Mouse (Mus musculus) midbrain, embryonic 15.5 days (tissue): ENCODE data around the gene Gpr180. TPM values are rescaled to one million over a fixed set of nuclear protein-coding genes. Genes with fewer than 3 reads are reported as not detected.
"Not testable (repeated sequence)": the region's sequence is repeated elsewhere in the genome, so short reads cannot be mapped to it uniquely, and the experiment has no call there.

Source experiments
- ATAC-seq: fragments of 200-750 bp; cut with Nextera tagmentation; replicated peaks from 2 replicates; pipeline ENCODE4 v1.8.0; 2017; ENCODE audit warnings: moderate TSS enrichment
- H3K27ac ChIP-seq: fragments of 300-500 bp; sonication (generic); 2 replicates; pipeline ENCODE4 v1.5.1; 2015; ENCODE audit warnings: mild to moderate bottlenecking, inconsistent platforms
- H3K27me3 ChIP-seq: fragments of 300-500 bp; sonication (generic); replicated peaks from 2 replicates; pipeline ENCODE4 v1.6.1; 2015; ENCODE audit warnings: inconsistent platforms
- H3K36me3 ChIP-seq: fragments of 300-500 bp; sonication (generic); replicated peaks from 2 replicates; pipeline ENCODE4 v1.6.1; 2015; ENCODE audit warnings: inconsistent platforms
- H3K4me1 ChIP-seq: fragments of 300-500 bp; sonication (generic); 2 replicates; pipeline ENCODE4 v1.6.1; 2015; ENCODE audit warnings: inconsistent platforms
- H3K4me2 ChIP-seq: fragments of 300-500 bp; sonication (generic); 2 replicates; pipeline ENCODE4 v1.6.1; 2015; ENCODE audit warnings: inconsistent platforms, mild to moderate bottlenecking, moderate library complexity
- H3K4me3 ChIP-seq: fragments of 300-500 bp; sonication (generic); 2 replicates; pipeline ENCODE4 v1.5.1; 2015; ENCODE audit warnings: mild to moderate bottlenecking, inconsistent platforms
- H3K9ac ChIP-seq: fragments of 300-500 bp; sonication (generic); 2 replicates; pipeline ENCODE4 v1.6.1; 2015; ENCODE audit warnings: mild to moderate bottlenecking, inconsistent platforms
- H3K9me3 ChIP-seq: fragments of 300-500 bp; sonication (generic); 2 replicates; pipeline ENCODE4 v1.6.1; 2016; ENCODE audit warnings: inconsistent platforms
- WGBS: fragments of 180-500 bp; shearing (Covaris S2); methylation state at CpG from one replicate; pipeline ENCODE4 v1.1.7; 2015; ENCODE audit warnings: mixed read lengths; 5-methylcytosine and 5-hydroxymethylcytosine counted together
- polyA plus RNA-seq: library from polyadenylated mRNA; unstranded; fragments of >200 nt; fragmentation: Nextera tagmentation; extraction: Ambion mirVana; gene quantifications from 2 replicates; pipeline ENCODE4 v1.2.1, GENCODE M21; 2015

Gpr180 gene
- polyA plus RNA-seq = 43.8 and 44.0 TPM in 2 replicates

- H3K4me2 ChIP-seq = peak within 1 kb of the TSS; percentile 59
- H3K4me1 ChIP-seq = peaks cover 24% of the 10 kb centered on the region
- H3K9me3 ChIP-seq = no peaks in the 10 kb centered on the region
- no peaks in the 10 kb centered on the region for H3K36me3 ChIP-seq
- H3K4me3 ChIP-seq = peak within 1 kb of the TSS; percentile 86
- H3K9ac ChIP-seq = peak within 1 kb of the TSS; percentile 85
- H3K27ac ChIP-seq = peak within 1 kb of the TSS; percentile 82
- H3K27me3 ChIP-seq = 0 out of 2 replicates have a peak, but pooled peaks cover 3% of the 10 kb centered on the region
- peak; percentile 97 for ATAC-seq
- WGBS = under 1% methylated on average over 72 of the region's 77 CpGs
These were observed at the start of gene Gpr180 for GRCm38 (mm10) chr14:118136744-118137452. Gene Gpr180, plus strand, starts transcription at chr14:118137158.

GRCm38 (mm10) chr14:118088437-118089207 is 48.3 kb upstream of the Gpr180 start:
- WGBS = 6% methylated on average over 22 of the region's 22 CpGs
- peak overlapping the region; percentile 61 for H3K27ac ChIP-seq
- H3K27me3 ChIP-seq = no peaks in the 10 kb centered on the region

GRCm38 (mm10) chr14:118089215-118089805 is 47.6 kb upstream of the Gpr180 start:
- Histone ChIP-seq H3K9me3 (no peaks in the 10 kb centered on the region), H3K36me3 (no peaks in the 10 kb centered on the region), H3K9ac (peak overlapping the region; percentile 52), H3K4me2 (peak overlapping the region; percentile 69), H3K4me1 (peaks cover 8% of the 10 kb centered on the region), H3K4me3 (peak overlapping the region; percentile 61), H3K27me3 (no peaks in the 10 kb centered on the region), H3K27ac (peak overlapping the region; percentile 61)
- ATAC-seq = peak; percentile 77
- WGBS = under 1% methylated on average over 44 of the region's 44 CpGs

More at GRCm38 (mm10) chr14:118088437-118089207, 48.3 kb upstream of the Gpr180 start:
- peaks cover 8% of the 10 kb centered on the region for H3K4me1 ChIP-seq
- peak overlapping the region; percentile 61 for H3K4me3 ChIP-seq
- H3K9me3 ChIP-seq = no peaks in the 10 kb centered on the region
- ATAC-seq = peak; percentile 51
- H3K36me3 ChIP-seq = no peaks in the 10 kb centered on the region
- peak overlapping the region; percentile 52 for H3K9ac ChIP-seq
- H3K4me2 ChIP-seq = peak overlapping the region; percentile 69

GRCm38 (mm10) chr14:118089806-118090392 is 47.1 kb upstream of the Gpr180 start:
- WGBS = 0% methylated on average over 18 of the region's 18 CpGs
- ATAC-seq = peak; percentile 53

GRCm38 (mm10) chr14:118098265-118098664 is 38.7 kb upstream of the Gpr180 start:
- H3K9ac ChIP-seq = no peak overlapping the region
- no peak for ATAC-seq
- WGBS = 72% methylated on average over 2 of the region's 2 CpGs
- no peaks in the 10 kb centered on the region for H3K9me3 ChIP-seq
- H3K4me2 ChIP-seq = no peak overlapping the region
- H3K4me1 ChIP-seq = no peaks in the 10 kb centered on the region
- no peak overlapping the region for H3K4me3 ChIP-seq
- no peaks in the 10 kb centered on the region for H3K36me3 ChIP-seq
- no peaks in the 10 kb centered on the region for H3K27me3 ChIP-seq
- H3K27ac ChIP-seq = no peak overlapping the region

More at GRCm38 (mm10) chr14:118089806-118090392, 47.1 kb upstream of the Gpr180 start:
- H3K9ac ChIP-seq = peak overlapping the region; percentile 52
- no peaks in the 10 kb centered on the region for H3K36me3 ChIP-seq
- H3K27ac ChIP-seq = peak overlapping the region; percentile 59
- H3K4me2 ChIP-seq = peak overlapping the region; percentile 69
- no peaks in the 10 kb centered on the region for H3K27me3 ChIP-seq
- no peaks in the 10 kb centered on the region for H3K9me3 ChIP-seq
- peaks cover 8% of the 10 kb centered on the region for H3K4me1 ChIP-seq
- H3K4me3 ChIP-seq = peak overlapping the region; percentile 61

GRCm38 (mm10) chr14:118101227-118101990 is 35.5 kb upstream of the Gpr180 start:
- 85% methylated on average over 14 of the region's 14 CpGs for WGBS
- no peak for ATAC-seq
- no peak overlapping the region for H3K4me3 ChIP-seq
- no peak overlapping the region for H3K9ac ChIP-seq
- no peaks in the 10 kb centered on the region for H3K27me3 ChIP-seq
- H3K36me3 ChIP-seq = no peaks in the 10 kb centered on the region
- no peak overlapping the region for H3K4me2 ChIP-seq
- H3K9me3 ChIP-seq = no peaks in the 10 kb centered on the region
- no peak overlapping the region for H3K27ac ChIP-seq
- no peaks in the 10 kb centered on the region for H3K4me1 ChIP-seq

GRCm38 (mm10) chr14:118107479-118107878 is 29.5 kb upstream of the Gpr180 start:
- ATAC-seq, H3K9me3 ChIP-seq, H3K4me1 ChIP-seq, H3K27me3 ChIP-seq, H3K4me2 ChIP-seq, H3K27ac ChIP-seq, H3K9ac ChIP-seq, H3K4me3 ChIP-seq: not testable (repeated sequence)
- peaks cover 10% of the 10 kb centered on the region for H3K36me3 ChIP-seq
- 93% methylated on average over 2 of the region's 2 CpGs for WGBS

DNA sequence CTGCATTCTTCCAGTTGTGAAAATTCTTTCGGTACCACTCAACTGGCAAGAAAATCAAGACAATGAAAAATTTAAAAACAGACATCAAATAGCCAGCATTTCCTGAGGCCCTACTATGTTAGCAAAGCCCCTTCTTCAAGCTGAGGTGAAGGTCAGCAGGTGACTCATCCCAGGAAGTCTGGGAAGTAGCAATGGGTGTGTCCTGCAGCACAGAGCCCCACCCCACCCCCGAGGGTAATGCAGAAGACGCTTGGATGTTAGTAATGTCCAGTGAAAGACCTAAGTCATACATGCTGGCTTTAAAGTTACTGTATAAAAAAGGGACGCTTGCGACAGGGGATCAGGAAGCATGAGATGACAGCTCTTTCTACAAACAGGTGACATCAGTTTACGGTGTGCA is 23.8 kb upstream of the Gpr180 start:
- H3K9ac ChIP-seq = no peak overlapping the region
- H3K9me3 ChIP-seq = no peaks in the 10 kb centered on the region
- peaks cover 47% of the 10 kb centered on the region for H3K36me3 ChIP-seq
- no peak overlapping the region for H3K4me2 ChIP-seq
- no peak overlapping the region for H3K27ac ChIP-seq
- no peak for ATAC-seq
- H3K4me1 ChIP-seq = no peaks in the 10 kb centered on the region
- 93% methylated on average over 6 of the region's 6 CpGs for WGBS
- no peak overlapping the region for H3K4me3 ChIP-seq
- no peaks in the 10 kb centered on the region for H3K27me3 ChIP-seq

GRCm38 (mm10) chr14:118124129-118124528 is 12.8 kb upstream of the Gpr180 start:
- no peak overlapping the region for H3K4me2 ChIP-seq
- no peaks in the 10 kb centered on the region for H3K4me1 ChIP-seq
- H3K36me3 ChIP-seq = peaks cover 19% of the 10 kb centered on the region; the same call in 1 of the 2 replicates
- H3K27ac ChIP-seq = no peak overlapping the region
- no peaks in the 10 kb centered on the region for H3K27me3 ChIP-seq
- no peak for ATAC-seq
- H3K4me3 ChIP-seq = no peak overlapping the region
- 93% methylated on average over 5 of the region's 5 CpGs for WGBS
- H3K9ac ChIP-seq = no peak overlapping the region
- H3K9me3 ChIP-seq = no peaks in the 10 kb centered on the region

DNA sequence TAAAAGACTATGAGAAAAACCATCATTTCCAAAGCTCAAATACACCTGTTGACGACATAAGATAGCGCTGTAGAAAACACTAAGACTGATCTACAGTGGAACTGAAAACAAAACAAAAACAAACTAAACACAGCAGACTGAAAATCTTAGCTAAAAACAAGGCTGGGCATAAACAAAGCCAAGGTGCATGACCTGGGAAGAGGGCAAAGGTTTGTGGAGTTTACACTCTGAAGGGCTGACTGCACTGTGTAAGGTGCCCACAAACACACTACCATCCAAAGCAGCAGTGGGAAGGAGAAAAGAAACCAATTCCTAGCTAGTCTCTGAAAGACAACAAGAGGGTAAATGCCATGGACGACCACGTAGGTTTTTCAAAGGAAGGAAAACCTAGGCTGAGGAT is 12.2 kb upstream of the Gpr180 start:
- Histone ChIP-seq H3K9ac (no peak overlapping the region), H3K36me3 (peaks cover 19% of the 10 kb centered on the region; the same call in 1 of the 2 replicates), H3K4me2 (no peak overlapping the region), H3K27me3 (no peaks in the 10 kb centered on the region), H3K4me3 (no peak overlapping the region), H3K4me1 (no peaks in the 10 kb centered on the region), H3K9me3 (no peaks in the 10 kb centered on the region), H3K27ac (no peak overlapping the region)
- 93% methylated on average over 4 of the region's 4 CpGs for WGBS
- ATAC-seq = no peak

DNA sequence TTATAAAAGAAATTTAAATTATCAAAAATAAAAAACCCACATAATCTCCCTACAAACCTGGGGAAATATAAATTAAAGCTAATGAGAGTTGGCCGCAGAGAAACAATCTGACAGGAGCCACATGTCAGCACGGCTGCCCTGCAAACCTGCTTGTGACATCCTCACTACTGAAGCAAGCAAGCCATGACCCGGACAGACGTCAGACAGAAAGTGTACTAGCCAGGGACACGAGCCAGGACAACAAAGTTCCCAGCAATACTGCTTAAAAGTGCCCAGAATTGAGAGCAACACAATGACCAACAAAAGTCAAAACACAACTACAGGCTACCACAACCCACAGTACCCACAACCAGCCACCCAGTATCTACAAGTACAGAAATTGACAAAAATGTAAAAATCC is 10.7 kb upstream of the Gpr180 start:
- Histone ChIP-seq H3K9ac (no peak overlapping the region), H3K4me1 (peaks cover 4% of the 10 kb centered on the region), H3K4me3 (no peak overlapping the region), H3K9me3 (no peaks in the 10 kb centered on the region), H3K36me3 (peaks cover 10% of the 10 kb centered on the region; the same call in 1 of the 2 replicates), H3K4me2 (no peak overlapping the region), H3K27ac (no peak overlapping the region), H3K27me3 (no peaks in the 10 kb centered on the region)
- WGBS = 93% methylated on average over 5 of the region's 5 CpGs
- no peak for ATAC-seq
